Mouse (Mus musculus) testis, adult 2 months (tissue): ENCODE measurements around the gene Xpot.

Experiments
- CTCF ChIP-seq: fragments of 200-500 bp; IDR thresholded peaks from 2 replicates; pipeline ENCODE4 v1.5.1; 2012; ENCODE audit warnings: low read depth, mild to moderate bottlenecking, inconsistent platforms, low read length, moderate library complexity; ENCODE audit not compliant: control insufficient read depth, insufficient read depth, insufficient replicate concordance
- POLR2A ChIP-seq: fragments of 200-500 bp; IDR thresholded peaks from 2 replicates; pipeline ENCODE4 v1.6.1; 2012; ENCODE audit warnings: low read depth, mild to moderate bottlenecking, inconsistent platforms, low read length, moderate library complexity; ENCODE audit not compliant: control insufficient read depth

GRCm38 (mm10) chr10:121601272-121601671, 24.9 kb downstream of the Xpot start:
- TF ChIP-seq CTCF (no peak), POLR2A (no peak)
